Mouse (Mus musculus) neural tube, embryonic 13.5 days (tissue): ENCODE results near the gene Pold3. TPM values are rescaled to one million over a fixed set of nuclear protein-coding genes. Genes with fewer than 3 reads are reported as not detected.

Experiments used
- ATAC-seq: fragments of 200-750 bp; cut with Nextera tagmentation; 2 replicates; pipeline ENCODE4 v1.8.0; 2017; ENCODE audit warnings: low read depth, mild to moderate bottlenecking, moderate TSS enrichment, moderate library complexity
- H3K27ac ChIP-seq: fragments of 300-500 bp; sonication (generic); replicated peaks from 2 replicates; pipeline ENCODE4 v1.5.1; 2015; ENCODE audit warnings: moderate library complexity, mild to moderate bottlenecking, inconsistent platforms
- H3K27me3 ChIP-seq: fragments of 300-500 bp; sonication (generic); 2 replicates; pipeline ENCODE4 v1.6.1; 2015; ENCODE audit warnings: mild to moderate bottlenecking, inconsistent platforms
- H3K36me3 ChIP-seq: fragments of 300-500 bp; sonication (generic); 2 replicates; pipeline ENCODE4 v1.6.1; 2015; ENCODE audit warnings: mild to moderate bottlenecking, inconsistent platforms
- H3K4me1 ChIP-seq: fragments of 300-500 bp; sonication (generic); replicated peaks from 2 replicates; pipeline ENCODE4 v1.6.1; 2015; ENCODE audit warnings: inconsistent platforms
- H3K4me2 ChIP-seq: fragments of 300-500 bp; sonication (generic); 2 replicates; pipeline ENCODE4 v1.6.1; 2015; ENCODE audit warnings: inconsistent platforms, mild to moderate bottlenecking, moderate library complexity
- H3K4me3 ChIP-seq: fragments of 300-500 bp; sonication (generic); 2 replicates; pipeline ENCODE4 v1.5.1; 2015; ENCODE audit warnings: mild to moderate bottlenecking, inconsistent platforms
- H3K9ac ChIP-seq: fragments of 300-500 bp; sonication (generic); 2 replicates; pipeline ENCODE4 v1.6.1; 2015; ENCODE audit warnings: moderate library complexity, mild to moderate bottlenecking, inconsistent platforms
- H3K9me3 ChIP-seq: fragments of 300-500 bp; sonication (generic); 2 replicates; pipeline ENCODE4 v1.6.1; 2016; ENCODE audit warnings: inconsistent platforms
- WGBS: fragments of 180-500 bp; shearing (Covaris S2); methylation state at CpG from one replicate; pipeline ENCODE4 v1.1.7; 2015; 5-methylcytosine and 5-hydroxymethylcytosine counted together
- polyA plus RNA-seq: library from polyadenylated mRNA; unstranded; fragments of >200 nt; fragmentation: Nextera tagmentation; extraction: Ambion mirVana; gene quantifications from 2 replicates; pipeline ENCODE4 v1.2.1, GENCODE M21; 2015

Gene Pold3
- polyA plus RNA-seq, 1 experiment from 2014 or later: 38.8 TPM

DNA sequence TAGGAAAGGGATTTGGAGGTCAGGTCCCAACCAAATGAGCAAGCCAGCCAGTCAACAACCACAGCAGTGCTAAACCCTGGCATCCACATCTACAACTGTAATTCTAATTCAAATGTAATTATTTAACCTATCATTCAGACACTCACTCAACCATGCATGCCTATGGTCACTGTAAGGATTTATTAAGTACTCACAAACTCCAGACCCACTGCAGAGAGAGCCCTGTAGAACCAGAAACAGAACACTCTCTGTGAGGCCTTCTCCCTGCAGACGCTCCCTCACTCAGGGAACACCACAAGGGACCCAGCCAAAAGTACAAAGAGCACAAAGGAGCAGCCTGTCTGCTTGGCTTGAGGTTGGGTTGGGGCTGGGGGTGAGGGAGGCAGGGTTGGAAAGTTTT lies 11.0 kb upstream of the Pold3 start:
- no peak for ATAC-seq
- 67% methylated on average over 1 of the region's 1 CpGs for WGBS
- Histone ChIP-seq H3K4me1 (no peaks in the 10 kb centered on the region), H3K27ac (no peak overlapping the region), H3K4me3 (no peak overlapping the region), H3K36me3 (no peaks in the 10 kb centered on the region), H3K4me2 (no peak overlapping the region), H3K9me3 (no peaks in the 10 kb centered on the region), H3K9ac (no peak overlapping the region), H3K27me3 (no peaks in the 10 kb centered on the region)

GRCm38 (mm10) chr7:100130592-100130991 lies 9.2 kb upstream of the Pold3 start:
- Histone ChIP-seq H3K4me1 (no peaks in the 10 kb centered on the region), H3K4me2 (no peak overlapping the region), H3K27ac (no peak overlapping the region), H3K4me3 (no peak overlapping the region), H3K27me3 (no peaks in the 10 kb centered on the region), H3K9ac (no peak overlapping the region), H3K9me3 (no peaks in the 10 kb centered on the region), H3K36me3 (no peaks in the 10 kb centered on the region)
- 29% methylated on average over 6 of the region's 6 CpGs for WGBS
- no peak for ATAC-seq

DNA sequence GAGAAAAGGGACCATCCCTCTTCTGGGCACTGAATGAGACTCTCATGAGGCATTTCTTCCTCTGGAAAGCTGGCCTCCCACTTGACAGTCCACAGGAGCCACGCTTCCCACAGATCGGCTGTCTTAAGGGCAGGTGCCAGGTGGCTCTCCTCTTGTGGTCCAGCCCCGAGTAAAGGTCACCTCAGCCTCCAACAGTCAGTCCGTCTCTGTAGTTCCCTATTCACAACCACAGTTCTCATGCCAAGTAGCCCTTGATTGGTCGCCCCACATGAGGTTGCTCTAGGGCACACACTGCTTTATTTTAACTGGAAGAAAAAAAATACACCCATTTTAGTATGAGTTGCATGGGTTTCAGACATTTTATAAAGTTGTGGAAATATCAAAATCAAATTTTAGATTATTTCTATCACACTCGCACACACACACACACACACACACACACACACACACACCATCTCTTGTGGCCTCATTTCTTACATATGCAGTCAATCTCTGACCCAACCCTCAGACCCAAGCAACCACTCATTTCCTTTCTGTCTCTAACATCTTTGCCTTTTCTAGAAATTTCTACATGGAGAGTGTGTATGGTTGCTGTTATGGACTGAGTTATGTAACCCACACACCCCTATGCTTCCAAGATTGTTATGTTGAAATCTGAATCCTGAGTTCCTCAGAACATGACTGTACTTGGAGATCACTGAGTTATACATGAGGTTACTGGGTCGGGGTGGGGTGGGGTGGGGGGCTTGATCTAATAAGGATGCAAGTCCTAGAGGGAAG lies 7.1 kb upstream of the Pold3 start:
- no peak for ATAC-seq
- H3K4me2 ChIP-seq: no peak overlapping the region
- H3K27me3 ChIP-seq: no peaks in the 10 kb centered on the region
- no peaks in the 10 kb centered on the region for H3K9me3 ChIP-seq
- no peak overlapping the region for H3K4me3 ChIP-seq
- 87% methylated on average over 7 of the region's 7 CpGs for WGBS
- H3K27ac ChIP-seq: no peak overlapping the region
- no peaks in the 10 kb centered on the region for H3K4me1 ChIP-seq
- H3K9ac ChIP-seq: no peak overlapping the region
- H3K36me3 ChIP-seq: no peaks in the 10 kb centered on the region

DNA sequence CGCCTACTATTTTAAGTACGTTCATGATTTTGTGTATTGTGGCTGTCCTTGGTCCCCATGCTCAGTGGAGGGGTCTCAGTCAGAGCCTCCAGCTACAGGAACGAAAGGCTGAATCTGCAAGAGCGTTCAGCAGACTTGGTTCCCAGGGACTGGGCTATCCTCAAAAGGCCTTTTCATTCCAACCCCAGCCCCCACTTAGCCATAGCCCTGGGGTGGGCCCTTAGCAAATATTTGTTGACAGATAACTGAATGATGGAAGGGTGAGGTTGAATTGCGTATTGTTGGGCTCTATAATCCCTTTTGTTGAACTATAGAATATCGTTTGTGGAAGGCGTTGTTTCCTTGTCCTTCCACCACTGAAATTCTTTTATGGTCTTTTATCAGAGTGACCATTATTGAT lies 5.1 kb upstream of the Pold3 start:
- no peak for ATAC-seq

DNA sequence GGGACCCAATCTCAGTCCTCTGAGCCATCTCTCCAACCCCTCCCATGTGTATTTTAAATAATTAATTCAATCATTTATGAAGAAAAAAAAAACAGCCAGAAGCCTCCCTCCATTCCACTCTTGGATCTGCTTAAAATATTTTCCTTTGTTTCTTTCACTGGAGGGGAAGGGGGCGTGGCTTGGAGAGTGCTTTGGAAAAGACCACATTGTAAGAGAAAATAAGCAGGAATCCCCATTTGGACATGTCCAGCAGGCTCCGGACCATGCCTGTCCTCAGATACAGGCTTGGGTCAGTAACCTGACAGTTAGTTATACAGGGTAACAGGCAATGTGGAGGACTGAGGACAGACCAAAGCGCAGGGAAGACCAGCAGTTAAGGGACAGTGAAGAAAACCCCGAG lies 3.8 kb upstream of the Pold3 start:
- H3K4me1 ChIP-seq: peaks cover 14% of the 10 kb centered on the region
- no peak overlapping the region for H3K4me3 ChIP-seq
- H3K27ac ChIP-seq: no peak overlapping the region
- H3K27me3 ChIP-seq: no peaks in the 10 kb centered on the region
- no peak for ATAC-seq
- no peaks in the 10 kb centered on the region for H3K9me3 ChIP-seq
- no peak overlapping the region for H3K4me2 ChIP-seq
- no peaks in the 10 kb centered on the region for H3K36me3 ChIP-seq
- WGBS: 74% methylated on average over 4 of the region's 4 CpGs
- H3K9ac ChIP-seq: no peak overlapping the region

More for the DNA sequence above, 5.1 kb upstream of the Pold3 start:
- no peak overlapping the region for H3K4me3 ChIP-seq
- H3K9ac ChIP-seq: no peak overlapping the region
- no peaks in the 10 kb centered on the region for H3K27me3 ChIP-seq
- H3K9me3 ChIP-seq: no peaks in the 10 kb centered on the region
- 81% methylated on average over 7 of the region's 7 CpGs for WGBS
- no peak overlapping the region for H3K27ac ChIP-seq
- H3K36me3 ChIP-seq: no peaks in the 10 kb centered on the region
- H3K4me1 ChIP-seq: peaks cover 7% of the 10 kb centered on the region; the same call in 1 of the 2 replicates
- H3K4me2 ChIP-seq: no peak overlapping the region

GRCm38 (mm10) chr7:100124211-100124610 lies 2.8 kb upstream of the Pold3 start:
- no peak overlapping the region for H3K4me3 ChIP-seq
- no peaks in the 10 kb centered on the region for H3K9me3 ChIP-seq
- H3K27ac ChIP-seq: no peak overlapping the region
- no peaks in the 10 kb centered on the region for H3K36me3 ChIP-seq
- H3K4me1 ChIP-seq: peaks cover 20% of the 10 kb centered on the region
- H3K27me3 ChIP-seq: no peaks in the 10 kb centered on the region
- ATAC-seq: no peak
- H3K9ac ChIP-seq: no peak overlapping the region
- H3K4me2 ChIP-seq: no peak overlapping the region
- WGBS: 74% methylated on average over 2 of the region's 2 CpGs

GRCm38 (mm10) chr7:100123486-100123885 lies 2.1 kb upstream of the Pold3 start:
- WGBS: 59% methylated on average over 6 of the region's 6 CpGs
- Histone ChIP-seq H3K9ac (no peak overlapping the region), H3K4me1 (peaks cover 20% of the 10 kb centered on the region), H3K9me3 (no peaks in the 10 kb centered on the region), H3K4me3 (no peak overlapping the region), H3K27me3 (no peaks in the 10 kb centered on the region), H3K36me3 (0 out of 2 replicates have a peak, but pooled peaks cover 2% of the 10 kb centered on the region), H3K4me2 (no peak overlapping the region), H3K27ac (no peak overlapping the region)
- no peak for ATAC-seq

DNA sequence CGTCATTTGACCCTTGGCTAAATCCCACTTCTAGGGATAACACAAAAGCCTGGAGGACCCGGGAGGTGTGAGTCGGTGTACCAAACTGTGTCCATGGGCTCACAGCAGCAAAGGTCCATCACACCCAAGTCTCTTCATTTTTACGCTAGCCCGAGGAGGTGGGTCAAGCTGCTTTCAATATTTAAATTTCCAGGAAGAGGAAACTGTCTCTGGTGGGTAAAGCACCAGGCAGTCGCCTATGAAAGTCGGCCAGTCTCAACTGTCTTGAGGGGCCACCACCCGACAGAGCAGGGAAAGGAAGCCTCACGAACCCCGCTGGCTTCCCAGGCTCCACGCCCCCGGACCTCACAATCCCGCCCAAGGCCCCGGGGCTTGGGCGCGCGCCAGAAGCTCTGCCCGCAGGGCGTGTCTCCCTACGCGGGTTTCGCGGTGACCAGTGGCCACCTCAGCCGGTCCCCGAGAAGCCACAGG lies 539 bp downstream of the Pold3 start:
- ATAC-seq: peak; percentile 72
- WGBS: 0% methylated on average over 25 of the region's 25 CpGs

DNA sequence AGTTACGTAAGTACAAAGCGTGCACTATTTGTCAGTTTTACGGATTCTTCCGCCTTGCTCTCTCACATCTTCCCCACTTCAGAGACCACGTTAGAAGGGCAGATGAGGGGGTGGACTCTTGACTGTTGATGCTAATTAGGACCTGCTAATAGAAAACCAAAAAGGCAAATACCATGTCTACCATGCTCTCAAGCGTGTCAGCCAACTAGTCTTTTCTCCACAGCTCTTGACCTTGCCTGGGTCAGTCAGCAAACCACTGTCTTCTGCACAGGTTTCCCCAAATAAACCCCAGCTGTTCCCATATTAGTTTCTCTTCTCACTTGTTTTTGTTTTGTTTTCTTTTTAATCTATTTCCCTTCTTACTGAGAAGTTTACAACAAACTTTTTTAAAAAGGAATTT lies 7.1 kb downstream of the Pold3 start:
- WGBS: 91% methylated on average over 6 of the region's 6 CpGs
- ATAC-seq: no peak

More for the DNA sequence above, 539 bp downstream of the Pold3 start:
- Histone ChIP-seq H3K4me3 (peak overlapping the region; percentile 95), H3K9me3 (no peaks in the 10 kb centered on the region), H3K36me3 (peaks cover 24% of the 10 kb centered on the region), H3K4me2 (peak overlapping the region; percentile 71), H3K9ac (peak overlapping the region; percentile 87), H3K27me3 (no peaks in the 10 kb centered on the region), H3K4me1 (peaks cover 20% of the 10 kb centered on the region), H3K27ac (peak overlapping the region; percentile 85)

GRCm38 (mm10) chr7:100113821-100114220 lies 7.5 kb downstream of the Pold3 start:
- Histone ChIP-seq H3K4me3 (no peak overlapping the region), H3K9me3 (no peaks in the 10 kb centered on the region), H3K4me2 (no peak overlapping the region), H3K4me1 (no peaks in the 10 kb centered on the region), H3K36me3 (peaks cover 62% of the 10 kb centered on the region), H3K27ac (no peak overlapping the region), H3K9ac (no peak overlapping the region), H3K27me3 (no peaks in the 10 kb centered on the region)
- ATAC-seq: no peak
- WGBS: 90% methylated on average over 7 of the region's 7 CpGs

More for the DNA sequence above, 7.1 kb downstream of the Pold3 start:
- Histone ChIP-seq H3K4me3 (no peak overlapping the region), H3K27me3 (no peaks in the 10 kb centered on the region), H3K9ac (no peak overlapping the region), H3K4me2 (no peak overlapping the region), H3K27ac (no peak overlapping the region), H3K9me3 (no peaks in the 10 kb centered on the region), H3K36me3 (peaks cover 58% of the 10 kb centered on the region), H3K4me1 (no peaks in the 10 kb centered on the region)

DNA sequence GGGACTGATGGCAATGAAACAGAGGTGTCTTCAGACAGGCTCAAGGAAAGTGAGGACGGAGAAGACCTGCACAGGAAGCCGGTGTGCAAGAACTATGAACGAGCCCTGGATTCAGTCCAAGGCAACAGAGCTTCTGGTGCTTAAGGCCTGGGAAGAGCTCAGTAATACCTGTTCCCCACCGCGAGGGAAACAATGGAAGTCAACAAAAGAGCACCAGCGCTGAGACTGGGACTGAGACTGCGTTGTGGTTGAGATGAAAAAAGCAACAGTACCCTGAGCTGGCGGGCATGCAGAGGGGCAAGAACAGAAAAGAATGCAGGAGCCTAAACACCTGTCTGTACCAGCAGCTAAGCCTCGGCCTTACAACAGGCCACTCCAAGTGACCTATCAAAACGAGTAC lies 9.9 kb downstream of the Pold3 start:
- no peaks in the 10 kb centered on the region for H3K27me3 ChIP-seq
- no peaks in the 10 kb centered on the region for H3K9me3 ChIP-seq
- no peak overlapping the region for H3K4me2 ChIP-seq
- ATAC-seq: no peak
- H3K36me3 ChIP-seq: peaks cover 51% of the 10 kb centered on the region
- no peak overlapping the region for H3K9ac ChIP-seq
- no peak overlapping the region for H3K27ac ChIP-seq
- no peak overlapping the region for H3K4me3 ChIP-seq
- 83% methylated on average over 10 of the region's 10 CpGs for WGBS
- H3K4me1 ChIP-seq: no peaks in the 10 kb centered on the region

DNA sequence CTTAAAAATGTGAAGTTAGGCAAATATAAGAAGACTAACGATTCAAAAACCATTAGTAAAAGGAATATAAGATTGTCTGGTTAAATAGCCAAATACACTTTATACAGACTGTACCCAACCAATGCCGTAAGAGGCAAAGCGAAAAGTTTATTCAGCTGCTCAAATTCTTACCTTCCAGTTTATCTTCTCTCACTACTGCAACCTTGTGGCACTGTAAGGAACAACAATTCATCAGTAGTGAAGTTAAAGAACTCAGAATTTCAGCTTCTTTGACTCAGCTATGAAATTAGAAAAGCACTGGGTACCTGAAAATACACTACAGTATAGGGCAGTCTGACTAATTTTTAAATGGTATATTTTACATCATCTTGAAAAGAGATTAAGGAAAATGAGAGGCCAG lies 13.0 kb downstream of the Pold3 start:
- Histone ChIP-seq H3K9me3 (no peaks in the 10 kb centered on the region), H3K4me2 (no peak overlapping the region), H3K27me3 (no peaks in the 10 kb centered on the region), H3K4me3 (no peak overlapping the region), H3K9ac (no peak overlapping the region), H3K36me3 (peaks cover 66% of the 10 kb centered on the region), H3K27ac (no peak overlapping the region), H3K4me1 (no peaks in the 10 kb centered on the region)
- 83% methylated on average over 3 of the region's 3 CpGs for WGBS
- no peak for ATAC-seq

- H3K4me3 ChIP-seq: no peak overlapping the region
- 95% methylated on average over 4 of the region's 4 CpGs for WGBS
- no peak overlapping the region for H3K9ac ChIP-seq
- peaks cover 82% of the 10 kb centered on the region for H3K36me3 ChIP-seq
- no peak overlapping the region for H3K27ac ChIP-seq
- no peaks in the 10 kb centered on the region for H3K9me3 ChIP-seq
- H3K4me2 ChIP-seq: no peak overlapping the region
- no peak for ATAC-seq
- no peaks in the 10 kb centered on the region for H3K4me1 ChIP-seq
- no peaks in the 10 kb centered on the region for H3K27me3 ChIP-seq
Measured at GRCm38 (mm10) chr7:100104677-100105076, 16.7 kb downstream of the Pold3 start.
